Mouse (Mus musculus) left cerebral cortex, adult 9 months (tissue): Measurements from ENCODE around the gene Kcnj3.
"Not testable (repeated sequence)": the region's sequence is repeated elsewhere in the genome, so short reads cannot be mapped to it uniquely, and the experiment has no call there.

Source experiments
- DNase-seq, 2 experiments: peaks; one replicate each; pipeline ENCODE4 v3.0.0; 2022; ENCODE audit warnings: low spot score in 2 of 2

Gene Kcnj3

GRCm38 (mm10) chr2:55435721-55436260 is at the start of gene Kcnj3:
TSS of gene Kcnj3 (plus strand) at chr2:55435970.
- DNase-seq = peak; percentile 45 to 84

GRCm38 (mm10) chr2:55390330-55390989 is 45.3 kb upstream of the Kcnj3 start:
- DNase-seq = no peak

DNA sequence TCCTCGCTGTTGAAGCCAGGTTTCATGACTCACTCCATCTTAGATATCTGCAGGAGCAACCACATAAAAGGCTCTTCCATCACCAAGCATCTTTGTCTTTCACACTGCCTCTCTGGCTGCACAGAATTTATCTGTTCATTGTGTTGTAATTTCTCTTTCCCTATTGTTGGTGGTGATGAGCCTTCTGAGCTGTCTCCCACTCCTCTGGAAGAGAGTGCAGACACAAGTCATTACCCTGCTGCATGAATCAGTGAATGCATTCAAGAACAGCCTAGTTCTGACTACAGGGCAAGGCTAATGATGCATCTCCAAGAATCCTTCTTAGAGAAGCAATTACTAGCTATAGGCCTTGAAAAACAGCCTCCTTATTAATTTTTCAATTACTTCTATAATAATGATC is 30.5 kb upstream of the Kcnj3 start:
- DNase-seq = no peak

- no peak for DNase-seq
These were observed 8.1 kb upstream of the Kcnj3 start for GRCm38 (mm10) chr2:55427633-55428032.

DNA sequence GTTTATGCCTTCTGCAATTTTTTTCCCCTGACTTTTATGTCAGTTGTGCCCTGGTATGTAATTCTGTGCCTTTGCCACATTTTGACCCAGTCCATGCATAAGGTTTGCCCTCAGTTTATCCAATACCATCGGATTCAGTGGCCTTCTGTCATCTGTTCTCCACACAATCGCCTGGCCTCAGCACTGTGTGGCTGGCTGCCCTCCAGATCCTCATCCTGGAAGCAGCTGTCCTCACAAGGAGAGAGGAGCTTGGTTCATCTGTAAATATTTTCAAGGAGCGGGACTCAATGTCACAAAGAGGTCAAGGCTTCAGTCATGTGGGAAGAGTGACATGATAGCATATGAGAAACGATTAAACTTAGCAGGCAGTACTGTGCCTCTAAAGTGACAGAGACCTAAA is 3.7 kb upstream of the Kcnj3 start:
- DNase-seq = no peak

GRCm38 (mm10) chr2:55436261-55437006 is 664 bp downstream of the Kcnj3 start:
- DNase-seq = peak in 1 of 2 experiments; percentile 28

DNA sequence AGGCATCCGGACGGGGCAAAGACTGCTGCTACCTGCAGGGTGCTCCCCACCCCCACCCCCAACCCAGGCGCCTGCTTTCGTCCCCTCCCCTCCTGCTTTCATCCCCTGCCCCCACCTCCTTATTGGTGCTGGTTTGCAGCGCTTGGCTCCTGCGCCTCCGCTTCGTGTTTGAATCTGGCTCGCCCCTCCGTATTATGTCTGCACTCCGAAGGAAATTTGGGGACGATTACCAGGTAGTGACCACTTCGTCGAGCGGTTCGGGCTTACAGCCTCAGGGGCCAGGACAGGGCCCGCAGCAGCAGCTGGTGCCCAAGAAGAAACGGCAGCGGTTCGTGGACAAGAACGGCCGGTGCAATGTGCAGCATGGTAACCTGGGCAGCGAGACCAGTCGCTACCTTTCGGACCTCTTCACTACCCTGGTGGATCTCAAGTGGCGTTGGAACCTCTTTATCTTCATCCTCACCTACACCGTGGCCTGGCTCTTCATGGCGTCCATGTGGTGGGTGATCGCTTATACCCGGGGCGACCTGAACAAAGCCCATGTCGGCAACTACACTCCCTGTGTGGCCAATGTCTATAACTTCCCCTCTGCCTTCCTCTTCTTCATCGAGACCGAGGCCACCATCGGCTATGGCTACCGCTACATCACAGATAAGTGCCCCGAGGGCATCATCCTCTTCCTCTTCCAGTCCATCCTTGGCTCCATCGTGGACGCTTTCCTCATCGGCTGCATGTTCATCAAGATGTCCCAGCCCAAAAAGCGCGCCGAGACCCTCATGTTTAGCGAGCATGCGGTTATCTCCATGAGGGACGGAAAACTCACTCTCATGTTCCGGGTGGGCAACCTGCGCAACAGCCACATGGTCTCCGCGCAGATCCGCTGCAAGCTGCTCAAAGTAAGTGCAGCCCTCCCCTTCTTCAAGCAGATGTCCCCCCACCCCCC is 1.5 kb downstream of the Kcnj3 start:
- peak in 1 of 2 experiments; percentile 28 for DNase-seq

DNA sequence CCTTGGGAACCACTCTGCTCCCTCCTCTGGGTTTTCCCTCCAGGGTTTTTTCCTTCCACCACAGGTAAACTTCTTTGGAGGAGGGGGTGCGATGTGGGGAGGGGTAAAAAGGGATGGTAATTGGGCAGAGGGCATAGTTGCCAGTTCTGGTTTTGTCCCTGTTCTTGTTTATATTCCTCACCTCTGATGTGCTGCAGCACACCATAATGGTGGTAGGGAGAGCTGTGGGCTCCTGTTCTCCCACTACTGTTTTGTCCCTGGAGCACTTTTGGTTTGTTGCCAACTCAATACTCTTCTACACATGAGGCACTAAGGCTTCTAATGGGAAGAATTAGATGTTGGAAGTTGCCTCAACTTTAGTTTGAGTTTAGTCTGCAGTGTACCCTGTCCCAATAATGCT is 2.2 kb downstream of the Kcnj3 start:
- peak in 1 of 2 experiments; percentile 19 for DNase-seq

DNA sequence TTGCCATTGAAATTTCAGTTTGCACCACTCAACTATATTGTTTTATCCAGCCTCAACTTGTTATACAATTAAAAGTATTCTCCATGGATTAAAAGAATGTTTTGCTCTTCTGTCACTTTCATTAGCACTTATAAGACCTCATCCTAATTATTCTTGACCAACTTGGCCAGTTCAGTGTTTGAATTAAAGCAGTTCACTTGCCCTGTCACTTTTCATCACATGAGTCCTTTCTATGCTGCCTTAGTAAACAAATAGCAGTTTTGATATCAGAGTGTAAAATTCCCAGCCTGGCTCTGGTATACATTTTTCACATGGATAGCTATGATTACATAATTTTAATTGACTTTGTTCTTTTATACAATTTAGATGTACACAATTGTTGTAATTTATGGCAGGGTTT is 3.4 kb downstream of the Kcnj3 start:
- DNase-seq = no peak

- no peak for DNase-seq
These were observed 6.2 kb downstream of the Kcnj3 start for GRCm38 (mm10) chr2:55442006-55442405.

- no peak for DNase-seq
These were observed 11.5 kb downstream of the Kcnj3 start for GRCm38 (mm10) chr2:55447298-55447697.

GRCm38 (mm10) chr2:55450774-55451173 is 15.0 kb downstream of the Kcnj3 start:
- DNase-seq = peak; percentile 64

DNA sequence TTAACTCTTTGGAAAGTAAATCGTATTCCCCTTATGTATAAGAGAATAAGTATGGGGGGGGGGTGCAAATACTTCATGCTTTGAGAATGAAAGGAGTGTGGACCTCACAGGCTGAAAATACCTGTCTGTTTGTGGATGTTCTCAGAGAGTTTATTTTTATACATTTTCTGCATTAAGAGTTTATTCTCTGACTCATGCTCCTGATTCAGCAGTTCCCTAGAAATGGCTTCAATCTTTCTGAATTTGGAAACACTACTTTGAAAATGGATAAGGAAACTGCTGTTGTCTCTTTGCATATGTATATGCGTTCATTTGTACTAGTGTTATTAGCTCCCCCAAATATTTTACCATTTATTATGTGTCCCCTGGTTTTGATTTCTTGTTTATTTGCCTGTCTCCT is 23.4 kb downstream of the Kcnj3 start:
- DNase-seq = no peak

GRCm38 (mm10) chr2:55469141-55469540 is 33.4 kb downstream of the Kcnj3 start:
- DNase-seq = peak in 1 of 2 experiments; percentile 15

- no peak for DNase-seq
These were observed 34.2 kb downstream of the Kcnj3 start for GRCm38 (mm10) chr2:55470006-55470405.

DNA sequence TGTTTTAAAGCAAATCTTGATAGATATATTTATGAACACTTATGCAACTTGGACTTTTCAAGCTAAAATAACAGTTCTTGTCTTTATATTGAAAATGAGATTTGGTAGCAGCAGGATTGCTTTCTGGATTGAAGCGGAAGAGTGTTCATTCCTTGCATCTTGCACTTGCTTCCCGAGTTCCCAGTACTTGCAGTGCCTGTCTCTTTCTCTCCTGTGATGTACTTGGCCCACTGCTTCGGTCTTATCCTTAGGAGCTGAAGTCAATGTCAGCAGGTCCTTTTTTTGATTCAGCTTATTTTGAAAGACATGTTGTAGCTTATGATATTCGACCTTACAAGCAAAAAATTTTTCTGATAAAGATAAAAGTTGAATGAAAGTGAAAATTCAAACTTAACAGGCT is 43.7 kb downstream of the Kcnj3 start:
- no peak for DNase-seq

DNA sequence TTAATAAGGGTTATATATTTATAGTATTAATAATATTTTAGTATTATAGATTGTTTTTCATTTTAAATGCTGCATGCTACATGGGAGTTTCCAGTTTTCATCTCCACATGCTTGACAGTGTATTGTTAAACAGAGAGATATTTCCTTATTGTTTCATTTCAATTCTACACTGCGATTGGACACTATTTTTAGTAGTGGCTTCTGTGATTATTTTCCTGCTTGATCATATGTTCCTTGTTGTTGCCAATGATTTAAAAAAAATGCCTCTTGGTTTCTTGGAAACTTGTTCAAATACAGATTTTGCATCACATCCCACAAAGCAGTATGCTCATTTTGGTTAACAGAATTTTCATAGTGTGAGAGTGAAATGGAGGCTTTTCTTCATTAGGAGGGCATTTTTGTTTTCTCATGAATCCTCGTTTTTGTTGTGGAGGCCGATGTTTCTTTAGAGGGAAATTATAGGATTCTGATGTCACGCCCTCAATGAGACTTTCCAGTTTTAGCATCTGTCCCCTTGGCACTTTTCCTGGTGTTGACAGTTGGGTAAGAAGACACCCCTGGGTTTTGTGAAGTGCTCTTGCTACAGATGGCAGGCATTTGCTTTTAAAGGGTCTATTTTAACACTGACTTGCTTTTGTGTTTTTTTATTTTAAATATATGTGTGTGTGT is 44.3 kb downstream of the Kcnj3 start:
- DNase-seq = peak; percentile 19 to 39

DNA sequence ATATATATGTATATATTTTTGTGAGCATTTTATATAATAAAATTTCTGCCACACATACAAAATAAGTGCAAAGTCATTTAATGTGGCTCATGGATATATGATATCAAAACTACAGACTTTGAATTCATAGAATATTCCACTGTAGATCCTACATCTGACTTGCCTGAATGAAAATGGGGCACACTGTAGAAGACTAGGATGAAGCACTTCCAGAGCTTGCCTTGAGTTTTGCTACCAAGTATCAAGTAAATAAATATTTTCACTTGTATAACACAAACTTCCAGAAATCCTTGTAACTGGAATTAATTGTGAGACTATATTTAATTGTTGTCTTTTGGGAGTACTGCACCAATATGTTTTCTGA is 44.8 kb downstream of the Kcnj3 start:
- no peak for DNase-seq

- DNase-seq = not testable (repeated sequence)
These were observed 49.8 kb downstream of the Kcnj3 start for GRCm38 (mm10) chr2:55485500-55486129.

DNA sequence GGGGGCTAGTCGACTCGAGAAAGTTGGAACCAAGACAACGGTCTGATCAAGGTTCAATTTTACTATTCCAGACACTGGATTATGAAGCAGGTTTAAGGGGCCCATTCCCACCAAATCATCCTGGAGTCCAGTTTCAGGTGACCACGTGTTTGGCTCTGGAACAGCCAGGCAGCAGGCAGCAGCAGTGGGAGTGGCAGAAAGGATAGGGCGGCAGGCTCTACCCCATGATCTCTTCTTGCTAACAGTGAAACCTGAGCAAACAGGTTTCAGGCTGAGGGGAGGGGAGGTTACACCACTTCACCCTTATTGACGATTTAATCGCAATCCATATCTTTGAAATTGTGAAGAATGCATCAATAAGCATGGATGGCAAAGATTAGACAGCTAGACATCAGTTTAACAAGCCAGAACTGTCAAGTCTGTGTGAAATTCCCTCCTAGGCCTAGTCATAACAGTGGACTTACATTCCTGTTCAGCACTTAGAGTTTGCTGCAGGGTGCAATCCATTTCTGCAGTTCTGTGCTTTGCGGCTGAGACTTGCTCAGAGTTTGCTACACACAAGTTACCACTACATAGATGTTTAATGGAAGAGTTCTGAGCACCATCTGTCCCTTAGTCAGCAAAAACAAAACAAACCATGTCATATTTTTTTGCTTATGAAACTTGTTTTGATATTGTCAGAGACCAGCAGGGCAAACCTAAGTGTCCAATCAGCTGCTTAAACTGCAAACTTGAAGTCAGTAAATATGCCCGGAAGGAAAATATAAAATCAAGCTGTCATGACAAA is 67.8 kb downstream of the Kcnj3 start:
- no peak for DNase-seq
